Mouse (Mus musculus) MEL (cell line): ENCODE results near the gene Acmsd. TPM values are rescaled to one million over a fixed set of nuclear protein-coding genes. Genes with fewer than 3 reads are reported as not detected.
A peak's percentile ranks its signal among the peaks of the same experiment; 100 is the strongest.

Source experiments
- DNase-seq: peaks from one replicate; pipeline ENCODE4 v3.0.0; 2011; ENCODE audit warnings: low read depth, low spot score
- H3K27ac ChIP-seq: 2 replicates; pipeline ENCODE4 v1.5.1; 2012; ENCODE audit warnings: low read depth, mild to moderate bottlenecking, control low read depth, low read length, moderate library complexity; ENCODE audit not compliant: control insufficient read depth
- H3K27me3 ChIP-seq, 2 experiments: fragments of 150-350 bp in 1 of 2; sonication (generic) in 1 of 2; 2 replicates each; pipeline ENCODE4 v1.6.1; 2012; ENCODE audit warnings: low read length in 2 of 2, mild to moderate bottlenecking in 2 of 2, improper control_type of control experiment in 1 of 2, moderate library complexity in 1 of 2; ENCODE audit not compliant: insufficient read depth in 2 of 2, control insufficient read depth in 1 of 2
- H3K36me3 ChIP-seq, 2 experiments: 2 replicates each; pipeline ENCODE4 v1.6.1; 2012 to 2014; ENCODE audit warnings: low read length in 2 of 2, improper control_type of control experiment in 1 of 2, inconsistent platforms in 1 of 2, mild to moderate bottlenecking in 1 of 2; ENCODE audit not compliant: insufficient read depth in 2 of 2, control insufficient read depth in 1 of 2
- H3K4me1 ChIP-seq, 2 experiments: fragments of 150-350 bp in 1 of 2; sonication (generic) in 1 of 2; 2 replicates each; pipeline ENCODE4 v1.6.1; 2012; ENCODE audit warnings: low read length in 2 of 2, improper control_type of control experiment in 1 of 2, mild to moderate bottlenecking in 1 of 2; ENCODE audit not compliant: insufficient read depth in 2 of 2, control insufficient read depth in 1 of 2
- H3K4me3 ChIP-seq, 2 experiments: fragments of 150-350 bp in 1 of 2; sonication (generic) in 1 of 2; 2 replicates each; pipeline ENCODE4 v1.5.1; 2012; ENCODE audit warnings: low read depth in 2 of 2, low read length in 2 of 2, mild to moderate bottlenecking in 2 of 2, moderate library complexity in 2 of 2, control low read depth in 1 of 2, improper control_type of control experiment in 1 of 2; ENCODE audit not compliant: control insufficient read depth in 1 of 2, insufficient read depth in 1 of 2
- H3K79me2 ChIP-seq: 2 replicates; pipeline ENCODE4 v1.6.1; 2012; ENCODE audit warnings: mild to moderate bottlenecking, low read length, moderate library complexity; ENCODE audit not compliant: control insufficient read depth, poor library complexity, insufficient read depth
- H3K9ac ChIP-seq: 2 replicates; pipeline ENCODE4 v1.6.1; 2012; ENCODE audit warnings: low read depth, mild to moderate bottlenecking, control low read depth, low read length, moderate library complexity; ENCODE audit not compliant: control insufficient read depth, poor library complexity, severe bottlenecking
- H3K9me3 ChIP-seq: fragments of 150-350 bp; sonication (generic); replicated peaks from 2 replicates; pipeline ENCODE4 v1.6.1; 2012; ENCODE audit warnings: mild to moderate bottlenecking, low read length, improper control_type of control experiment, moderate library complexity; ENCODE audit not compliant: insufficient read depth
- CHD1 ChIP-seq: IDR thresholded peaks from 2 replicates; pipeline ENCODE4 v1.6.1; 2012; ENCODE audit warnings: low read depth, mild to moderate bottlenecking, inconsistent platforms, low read length, improper control_type of control experiment
- CTCF ChIP-seq, 3 experiments: IDR thresholded peaks in 2 of 3; conservative IDR thresholded peaks in 1 of 3; 2 replicates each; pipeline ENCODE4 v1.5.1; 2011 to 2012; ENCODE audit warnings: low read length in 3 of 3, low read depth in 2 of 3, mild to moderate bottlenecking in 2 of 3, improper control_type of control experiment in 1 of 3, inconsistent platforms in 1 of 3, mixed read lengths in 1 of 3, moderate library complexity in 1 of 3; ENCODE audit not compliant: control insufficient read depth in 1 of 3, insufficient read depth in 1 of 3, poor library complexity in 1 of 3, severe bottlenecking in 1 of 3
- EP300 ChIP-seq, 2 experiments: IDR thresholded peaks; 2 replicates each; pipeline ENCODE4 v1.6.1; 2011; ENCODE audit warnings: improper control_type of control experiment in 2 of 2, low read length in 2 of 2, low read depth in 1 of 2, mild to moderate bottlenecking in 1 of 2
- GATA1 ChIP-seq: IDR thresholded peaks from 2 replicates; pipeline ENCODE4 v1.6.1; 2011; ENCODE audit warnings: low read depth, low read length, improper control_type of control experiment
- HCFC1 ChIP-seq: IDR thresholded peaks from 2 replicates; pipeline ENCODE4 v1.6.1; 2012; ENCODE audit warnings: low read depth, mild to moderate bottlenecking, inconsistent platforms, low read length, improper control_type of control experiment, moderate library complexity
- KAT2A ChIP-seq: conservative IDR thresholded peaks from 2 replicates; pipeline ENCODE4 v1.6.1; 2012; ENCODE audit warnings: low read depth, low read length, improper control_type of control experiment, inconsistent platforms
- MAFK ChIP-seq: IDR thresholded peaks from 2 replicates; pipeline ENCODE4 v1.6.1; 2011; ENCODE audit warnings: low read depth, mild to moderate bottlenecking, low read length, improper control_type of control experiment, borderline replicate concordance
- MAZ ChIP-seq: IDR thresholded peaks from 2 replicates; pipeline ENCODE4 v1.6.1; 2012; ENCODE audit warnings: low read depth, mild to moderate bottlenecking, inconsistent platforms, low read length, improper control_type of control experiment
- MXI1 ChIP-seq: IDR thresholded peaks from 2 replicates; pipeline ENCODE4 v1.6.1; 2011; ENCODE audit warnings: mild to moderate bottlenecking, low read depth, low read length, improper control_type of control experiment
- MYB ChIP-seq: IDR thresholded peaks from 2 replicates; pipeline ENCODE4 v1.6.1; 2011; ENCODE audit warnings: mild to moderate bottlenecking, low read depth, low read length, improper control_type of control experiment
- MYC ChIP-seq: IDR thresholded peaks from 2 replicates; pipeline ENCODE4 v1.6.1; 2011; ENCODE audit warnings: low read depth, mild to moderate bottlenecking, low read length, improper control_type of control experiment, moderate library complexity
- NELFE ChIP-seq: IDR thresholded peaks from 2 replicates; pipeline ENCODE4 v1.6.1; 2011; ENCODE audit warnings: low read depth, low read length, improper control_type of control experiment
- POLR2A ChIP-seq, 2 experiments: IDR thresholded peaks; 2 replicates each; pipeline ENCODE4 v1.6.1; 2011 to 2012; ENCODE audit warnings: low read length in 2 of 2, mild to moderate bottlenecking in 2 of 2, control low read depth in 1 of 2, improper control_type of control experiment in 1 of 2, low read depth in 1 of 2, moderate library complexity in 1 of 2; ENCODE audit not compliant: control insufficient read depth in 1 of 2, insufficient read depth in 1 of 2, poor library complexity in 1 of 2
- POLR2AphosphoS5 ChIP-seq: IDR thresholded peaks from 2 replicates; pipeline ENCODE4 v1.6.1; 2012; ENCODE audit warnings: low read depth, borderline replicate concordance, mild to moderate bottlenecking, inconsistent platforms, low read length, moderate library complexity, mixed read lengths
- RCOR1 ChIP-seq: IDR thresholded peaks from 2 replicates; pipeline ENCODE4 v1.6.1; 2012; ENCODE audit warnings: low read depth, mild to moderate bottlenecking, inconsistent platforms, low read length, improper control_type of control experiment
- SIN3A ChIP-seq: IDR thresholded peaks from 2 replicates; pipeline ENCODE4 v1.6.1; 2012; ENCODE audit warnings: low read length, improper control_type of control experiment, inconsistent platforms
- SMC3 ChIP-seq: IDR thresholded peaks from 2 replicates; pipeline ENCODE4 v1.6.1; 2011; ENCODE audit warnings: low read depth, low read length, improper control_type of control experiment
- TAL1 ChIP-seq: IDR thresholded peaks from 2 replicates; pipeline ENCODE4 v1.6.1; 2012; ENCODE audit warnings: mild to moderate bottlenecking, inconsistent platforms, low read length, moderate library complexity, mixed read lengths
- TBP ChIP-seq: IDR thresholded peaks from 2 replicates; pipeline ENCODE4 v1.8.0; 2011; ENCODE audit warnings: low read depth, low read length, improper control_type of control experiment
- UBTF ChIP-seq: IDR thresholded peaks from 2 replicates; pipeline ENCODE4 v1.6.1; 2012; ENCODE audit warnings: low read depth, mild to moderate bottlenecking, inconsistent platforms, low read length, improper control_type of control experiment, moderate library complexity, borderline replicate concordance; ENCODE audit not compliant: insufficient read depth
- USF1 ChIP-seq: IDR thresholded peaks from 2 replicates; pipeline ENCODE4 v1.6.1; 2014; ENCODE audit warnings: low read depth, mild to moderate bottlenecking, inconsistent platforms, low read length, improper control_type of control experiment, moderate library complexity
- USF2 ChIP-seq, 2 experiments: IDR thresholded peaks; 2 replicates each; pipeline ENCODE4 v1.6.1; 2011 to 2012; ENCODE audit warnings: improper control_type of control experiment in 2 of 2, low read length in 2 of 2, borderline replicate concordance in 1 of 2, inconsistent platforms in 1 of 2, low read depth in 1 of 2, mild to moderate bottlenecking in 1 of 2; ENCODE audit not compliant: insufficient read depth in 1 of 2
- ZMIZ1 ChIP-seq: IDR thresholded peaks from 2 replicates; pipeline ENCODE4 v1.6.1; 2012; ENCODE audit warnings: low read depth, mild to moderate bottlenecking, inconsistent platforms, low read length, improper control_type of control experiment, moderate library complexity
- ZNF384 ChIP-seq: IDR thresholded peaks from 2 replicates; pipeline ENCODE4 v1.6.1; 2012; ENCODE audit warnings: low read depth, mild to moderate bottlenecking, inconsistent platforms, low read length, improper control_type of control experiment
- polyA plus RNA-seq, 2 experiments: library from polyadenylated mRNA; stranded (reverse) in 1 of 2; unstranded in 1 of 2; fragments of >175 nt in 1 of 2; fragments of >200 nt in 1 of 2; gene quantifications; 2 replicates each; pipeline versions ENCODE4 v1.2.1 to v1.2.4; 2012; ENCODE audit warnings: low replicate concordance in 2 of 2, low read depth in 1 of 2; ENCODE audit not compliant: insufficient read length in 2 of 2, insufficient read depth in 1 of 2, missing spikeins in 1 of 2
- total RNA-seq: library from RNA; depleted of rRNA; stranded (reverse); fragments of 300-350 nt; gene quantifications from 2 replicates; pipeline ENCODE4 v1.2.3, GENCODE M21; 2012

The Acmsd gene
- total and polyA plus RNA-seq, 3 experiments: 4.3 to 4.4 TPM; not detected in 1

GRCm38 (mm10) chr1:127774501-127774880 lies 45.3 kb downstream of the Acmsd start:
- DNase-seq: peak; percentile 63
- Histone ChIP-seq H3K9me3 (no peaks in the 10 kb centered on the region), H3K4me3 (peak overlapping the region; percentile 90 to 96), H3K9ac (peak overlapping the region; percentile 97), H3K27me3 (no peaks in the 10 kb centered on the region), H3K27ac (peak overlapping the region; percentile 88)
- no peak for TF ChIP-seq USF2 (IDR thresholded peaks at IDR 0.05; ENCODE audit: borderline replicate concordance in 1 of 2, insufficient read depth in 1 of 2, low read depth in 1 of 2, low read length in 2 of 2)
- peak; percentile 75; the same call in 1 of the 2 replicates for TF ChIP-seq CHD1
- TF ChIP-seq MXI1: 0 out of 2 replicates have a peak, but pooled peaks have one; percentile 19
- no peak for TF ChIP-seq HCFC1
- TF ChIP-seq, all 39 proteins: peak for 2
- Histone ChIP-seq H3K79me2 (peaks cover 58% of the 10 kb centered on the region), H3K4me1 (peaks cover 3 to 12% of the 10 kb centered on the region in 2 experiments), H3K36me3 (peaks cover 5 to 33% of the 10 kb centered on the region in 2 experiments; a peak in 3 of 4 replicates)

GRCm38 (mm10) chr1:127775206-127775720 lies 46.0 kb downstream of the Acmsd start:
- Histone ChIP-seq H3K9me3 (no peaks in the 10 kb centered on the region), H3K79me2 (peaks cover 66% of the 10 kb centered on the region), H3K4me3 (peak overlapping the region; percentile 90 to 96), H3K9ac (peak overlapping the region; percentile 97), H3K36me3 (peaks cover 5 to 40% of the 10 kb centered on the region in 2 experiments; a peak in 3 of 4 replicates), H3K27me3 (no peaks in the 10 kb centered on the region), H3K27ac (peak overlapping the region; percentile 41; the same call in 1 of the 2 replicates), H3K4me1 (peaks cover 3 to 17% of the 10 kb centered on the region in 2 experiments)
- peak; percentile 60 for DNase-seq
- TF ChIP-seq POLR2A (IDR thresholded peaks at IDR 0.05; ENCODE audit: control insufficient read depth in 1 of 2, insufficient read depth in 1 of 2, low read depth in 1 of 2, low read length in 2 of 2, poor library complexity in 1 of 2) (no peak), MYC (0 out of 2 replicates have a peak, but pooled peaks have one; percentile 18), MYB (no peak), TBP (peak; percentile 37; the same call in 1 of the 2 replicates), UBTF (no peak), MXI1 (0 out of 2 replicates have a peak, but pooled peaks have one; percentile 6), GATA1 (no peak), USF1 (no peak), RCOR1 (no peak), SIN3A (0 out of 2 replicates have a peak, but pooled peaks have one; percentile 26)

GRCm38 (mm10) chr1:127776246-127776645 lies 47.0 kb downstream of the Acmsd start:
- Histone ChIP-seq H3K4me1 (peaks cover 9 to 24% of the 10 kb centered on the region in 2 experiments), H3K79me2 (peaks cover 72% of the 10 kb centered on the region), H3K27ac (no peak overlapping the region), H3K27me3 (no peaks in the 10 kb centered on the region), H3K36me3 (peaks cover 5 to 47% of the 10 kb centered on the region in 2 experiments; a peak in 3 of 4 replicates), H3K9me3 (no peaks in the 10 kb centered on the region), H3K4me3 (peak overlapping the region; percentile 36 to 90), H3K9ac (peak overlapping the region; percentile 97)
- peak; percentile 30 for DNase-seq
- no peak for TF ChIP-seq CTCF (IDR thresholded peaks at IDR 0.05 in 2 of 3, conservative IDR thresholded peaks at IDR 0.05 in 1 of 3; ENCODE audit: control insufficient read depth in 1 of 3, insufficient read depth in 1 of 3, low read depth in 2 of 3, low read length in 3 of 3, poor library complexity in 1 of 3, severe bottlenecking in 1 of 3)
- no peak for TF ChIP-seq TBP
- TF ChIP-seq MYC: no peak
- no peak for TF ChIP-seq ZNF384
- TF ChIP-seq SIN3A: no peak
- no peak for TF ChIP-seq EP300 (IDR thresholded peaks at IDR 0.05; ENCODE audit: low read depth in 1 of 2, low read length in 2 of 2)
- no peak for TF ChIP-seq POLR2AphosphoS5
- TF ChIP-seq ZMIZ1: no peak
- no peak for TF ChIP-seq MAFK
- no peak for TF ChIP-seq GATA1
- TF ChIP-seq KAT2A: no peak
- no peak for TF ChIP-seq TAL1
- no peak for TF ChIP-seq UBTF
- TF ChIP-seq NELFE: no peak
- no peak for TF ChIP-seq MYB
- TF ChIP-seq SMC3: no peak
- no peak for TF ChIP-seq MAZ
